Mouse (Mus musculus) heart, adult 2 months (tissue): Measurements from ENCODE around the gene Nploc4. TPM values are rescaled to one million over a fixed set of nuclear protein-coding genes. Genes with fewer than 3 reads are reported as not detected.
"Not testable (repeated sequence)": the region's sequence is repeated elsewhere in the genome, so short reads cannot be mapped to it uniquely, and the experiment has no call there.

Experiments used
- DNase-seq, 2 experiments: peaks; one replicate each; pipeline ENCODE4 v3.0.0; 2021
- H3K27ac ChIP-seq: fragments of 200-600 bp; 2 replicates; pipeline ENCODE4 v1.8.1; 2022
- H3K27me3 ChIP-seq: fragments of 200-500 bp; 2 replicates; pipeline ENCODE4 v1.6.1; 2012; ENCODE audit warnings: mild to moderate bottlenecking, low read length, inconsistent platforms, mixed read lengths; ENCODE audit not compliant: control insufficient read depth, insufficient read depth
- H3K36me3 ChIP-seq: fragments of 200-500 bp; 2 replicates; pipeline ENCODE4 v1.6.1; 2012; ENCODE audit warnings: low read length, inconsistent platforms; ENCODE audit not compliant: control insufficient read depth, insufficient read depth
- H3K4me1 ChIP-seq: fragments of 200-500 bp; 2 replicates; pipeline ENCODE4 v1.6.1; 2011; ENCODE audit warnings: low read length; ENCODE audit not compliant: control insufficient read depth, insufficient read depth
- H3K4me3 ChIP-seq: fragments of 200-600 bp; 2 replicates; pipeline ENCODE4 v1.8.1; 2022
- H3K79me2 ChIP-seq: fragments of 200-500 bp; replicated peaks from 2 replicates; pipeline ENCODE4 v1.6.1; 2012; ENCODE audit warnings: mild to moderate bottlenecking, inconsistent platforms, low read length, moderate library complexity, mixed read lengths; ENCODE audit not compliant: control insufficient read depth, insufficient read depth
- H3K9ac ChIP-seq: fragments of 200-500 bp; 2 replicates; pipeline ENCODE4 v1.6.1; 2012; ENCODE audit warnings: low read depth, mild to moderate bottlenecking, control low read depth, inconsistent platforms, low read length, mixed read lengths
- CTCF ChIP-seq: fragments of 200-600 bp; IDR thresholded peaks from 2 replicates; pipeline ENCODE4 v1.8.1; 2022; ENCODE audit warnings: antibody characterized with exemption, mild to moderate bottlenecking, moderate library complexity
- EP300 ChIP-seq: fragments of 200-500 bp; IDR thresholded peaks from 2 replicates; pipeline ENCODE4 v1.6.1; 2011; ENCODE audit warnings: low read depth, low read length, control low read depth; ENCODE audit not compliant: insufficient read depth
- POLR2A ChIP-seq: fragments of 200-500 bp; IDR thresholded peaks from 2 replicates; pipeline ENCODE4 v1.6.1; 2011; ENCODE audit warnings: mild to moderate bottlenecking, low read depth, low read length, control low read depth; ENCODE audit not compliant: insufficient read depth
- WGBS: fragments of 180-500 bp; shearing (Covaris S2); methylation state at CpG from one replicate; pipeline ENCODE4 v1.1.7; 2018; 5-methylcytosine and 5-hydroxymethylcytosine counted together
- intact Hi-C: fragments of 180-260 bp; cut with DNase I; formaldehyde crosslinking; loops from one replicate; pipeline ENCODE4 v1.15.1; 2025
- polyA plus RNA-seq: library from polyadenylated mRNA; depleted of rRNA; stranded (reverse); fragments of >200 nt; gene quantifications from 2 replicates; pipeline ENCODE4 v1.2.3, GENCODE M21; 2012
- total RNA-seq, 2 experiments: library from RNA; stranded (reverse); gene quantifications; 2 replicates each; pipeline ENCODE4 v1.2.3; 2021

The Nploc4 gene
- total and polyA plus RNA-seq, 3 experiments: 36.6 to 58.4 (median 54.8) TPM

DNA sequence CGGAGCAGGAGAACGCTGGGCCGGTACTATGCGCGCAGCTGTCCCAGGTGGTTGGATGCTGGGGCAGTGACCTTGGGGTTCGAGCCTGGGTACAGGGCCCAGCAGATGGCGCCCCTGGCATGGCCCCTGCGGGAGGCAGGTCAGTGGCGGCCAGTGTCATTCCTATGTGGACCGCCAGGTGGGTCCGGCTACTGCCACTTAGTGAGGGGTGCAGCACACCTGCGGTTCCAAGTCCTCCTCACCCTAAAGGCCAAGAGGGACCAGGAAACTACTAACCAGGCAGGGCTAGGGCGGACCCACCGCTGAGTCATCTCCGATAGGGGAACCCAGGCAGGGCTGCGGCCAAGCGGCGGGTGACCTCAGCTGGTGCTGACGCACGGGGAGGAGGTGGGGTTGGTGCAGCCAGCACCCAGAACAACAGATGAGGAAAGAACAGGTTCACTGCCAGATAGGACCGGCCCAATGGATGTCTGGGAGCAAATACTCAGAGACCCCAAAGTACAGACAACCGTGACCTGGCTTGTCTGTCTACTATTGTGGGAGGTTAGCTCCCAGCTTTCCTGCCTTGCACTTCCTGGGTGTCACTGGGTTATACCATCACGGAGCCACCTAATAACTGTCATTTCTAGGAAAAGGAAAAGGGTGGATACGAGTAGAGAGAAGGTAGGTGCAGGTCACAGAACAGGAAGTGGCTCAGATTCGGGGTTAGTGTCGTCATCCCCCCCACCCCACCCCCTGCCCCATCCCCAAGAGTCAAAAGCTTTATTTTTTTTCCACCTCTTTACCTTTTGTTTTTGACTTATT is 83.8 kb downstream of the Nploc4 start:
- 10% methylated on average over 26 of the region's 26 CpGs for WGBS
- no peaks in the 10 kb centered on the region for H3K27me3 ChIP-seq
- no peaks in the 10 kb centered on the region for H3K36me3 ChIP-seq
- peak overlapping the region; percentile 79 for H3K27ac ChIP-seq
- intact Hi-C loops: loop anchor here (1.0 to 5.0 kb wide), 4 partner anchors 15 to 166 kb away; no protein-coding TSS in a partner anchor
- H3K4me3 ChIP-seq: peak overlapping the region; percentile 35
- peaks cover 16% of the 10 kb centered on the region for H3K4me1 ChIP-seq
- peak overlapping the region; percentile 57 for H3K9ac ChIP-seq
- TF ChIP-seq POLR2A: peak; percentile 49
- TF ChIP-seq CTCF: peak; percentile 87
- TF ChIP-seq EP300: peak; percentile 44
- no peaks in the 10 kb centered on the region for H3K79me2 ChIP-seq
- DNase-seq: peak; percentile 91 to 93

DNA sequence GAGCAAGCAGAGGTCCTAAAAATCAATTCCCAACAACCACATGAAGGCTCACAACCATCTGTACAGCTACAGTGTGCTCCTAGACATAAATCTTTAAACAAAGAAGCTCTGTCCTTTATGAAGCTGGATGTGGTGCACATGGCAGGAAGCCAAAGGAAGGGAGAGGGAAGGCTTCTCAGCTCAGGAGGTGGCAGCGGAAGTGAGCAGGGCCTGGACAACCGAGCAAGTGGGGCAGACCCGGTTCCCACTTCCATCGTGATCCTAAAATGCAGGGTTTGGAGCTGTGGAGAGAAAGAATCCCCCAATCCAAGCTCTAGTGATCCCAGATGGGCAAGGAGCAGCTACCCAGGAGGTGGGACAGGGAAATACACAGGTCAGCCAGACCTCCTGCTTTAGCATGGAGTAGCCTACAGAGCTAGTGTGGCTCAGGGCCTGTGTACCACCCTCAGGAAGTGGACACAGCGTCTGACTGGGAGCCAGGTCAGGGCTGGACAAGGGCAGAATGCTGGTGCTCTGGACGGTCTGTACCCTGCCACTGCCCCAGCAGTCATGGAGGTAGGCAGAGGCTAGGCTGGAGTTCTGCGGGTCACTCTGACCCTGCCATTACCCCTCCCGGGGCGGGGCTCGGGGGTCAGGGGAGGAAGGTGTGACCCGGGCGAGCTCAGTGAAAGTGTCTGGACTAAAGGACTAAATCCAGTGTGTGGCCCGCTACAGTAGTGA is 84.8 kb downstream of the Nploc4 start:
- H3K27me3 ChIP-seq: no peaks in the 10 kb centered on the region
- peaks cover 16% of the 10 kb centered on the region for H3K4me1 ChIP-seq
- intact Hi-C loops: loop anchor here (1.0 to 5.0 kb wide), 3 partner anchors 24 to 165 kb away; no protein-coding TSS in a partner anchor
- peak overlapping the region; percentile 79 for H3K27ac ChIP-seq
- DNase-seq: peak; percentile 44 to 55
- 0 out of 2 replicates have a peak overlapping the region, but pooled peaks have one; percentile 0 for H3K9ac ChIP-seq
- H3K36me3 ChIP-seq: no peaks in the 10 kb centered on the region
- H3K4me3 ChIP-seq: no peak overlapping the region
- peaks cover 3% of the 10 kb centered on the region for H3K79me2 ChIP-seq
- TF ChIP-seq CTCF (no peak), EP300 (no peak), POLR2A (no peak)
- whole genome bisulfite sequencing: 34% methylated on average over 13 of the region's 13 CpGs

DNA sequence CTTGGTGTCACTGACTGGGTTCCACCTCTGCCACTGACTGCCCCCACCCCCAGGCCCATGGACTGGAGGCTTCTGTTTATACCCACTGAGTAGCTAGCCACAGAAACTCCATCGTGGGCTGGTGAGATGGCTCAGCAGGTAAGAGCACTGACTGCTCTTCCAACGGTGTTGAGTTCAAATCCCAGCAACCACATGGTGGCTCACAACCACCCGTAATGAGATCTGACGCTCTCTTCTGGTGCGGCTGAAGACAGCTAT is 85.5 kb downstream of the Nploc4 start:
- not testable (repeated sequence) for H3K4me3 ChIP-seq
- peaks cover 16% of the 10 kb centered on the region for H3K4me1 ChIP-seq

DNA sequence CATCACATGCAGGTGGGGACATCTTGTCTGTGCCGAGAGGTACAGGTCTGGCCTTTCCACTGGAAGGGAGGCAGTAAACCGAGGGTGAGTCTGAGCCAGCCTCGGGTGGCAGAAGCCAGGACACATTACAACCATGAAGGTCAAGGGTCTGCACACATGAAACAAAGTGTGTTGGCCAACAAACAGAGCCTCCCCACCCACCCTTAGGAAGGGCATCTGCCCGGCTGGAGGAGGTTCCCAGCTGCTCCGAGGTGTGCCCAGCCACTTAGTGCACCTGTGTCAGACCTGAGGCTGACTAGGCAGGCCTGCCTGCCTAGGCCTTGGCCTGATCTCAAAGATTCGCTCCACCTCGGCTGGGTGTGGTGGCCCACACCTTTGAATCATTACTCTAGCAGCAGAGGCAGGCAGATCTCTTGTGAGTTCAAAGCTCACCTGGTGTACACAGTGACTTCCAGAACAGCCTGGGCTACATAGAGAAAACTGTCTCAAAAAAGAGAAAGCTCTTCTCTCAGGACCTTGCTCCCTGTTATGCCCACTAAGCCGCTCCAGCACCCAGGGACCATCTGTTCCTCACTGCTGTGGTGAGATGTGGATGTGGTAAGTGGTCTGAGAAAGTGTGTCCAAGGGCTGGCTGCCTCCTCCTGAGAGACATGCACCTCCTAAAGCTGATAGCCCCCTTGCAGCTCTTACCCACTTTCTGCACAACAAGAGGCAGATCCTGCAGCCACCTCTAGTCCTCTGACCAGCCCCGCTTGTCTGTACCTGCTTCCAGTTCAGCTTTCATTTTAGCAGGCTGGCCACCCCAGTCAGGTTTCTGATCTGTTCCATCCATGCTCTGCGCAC is 86.0 kb downstream of the Nploc4 start:
- peaks cover 3% of the 10 kb centered on the region for H3K79me2 ChIP-seq
- intact Hi-C loops: loop anchor here (2.0 to 5.0 kb wide), 2 partner anchors 25 to 164 kb away; no protein-coding TSS in a partner anchor
- H3K36me3 ChIP-seq: no peaks in the 10 kb centered on the region
- H3K4me1 ChIP-seq: peaks cover 16% of the 10 kb centered on the region
- H3K27ac ChIP-seq: peak overlapping the region; percentile 100
- H3K4me3 ChIP-seq: no peak overlapping the region; the same call in 1 of the 2 replicates
- 83% methylated on average over 10 of the region's 10 CpGs for WGBS
- no peak overlapping the region for H3K9ac ChIP-seq
- no peaks in the 10 kb centered on the region for H3K27me3 ChIP-seq
- peak; percentile 29 to 34 for DNase-seq
- TF ChIP-seq EP300 (no peak), CTCF (no peak)

More for the DNA sequence above, 85.5 kb downstream of the Nploc4 start:
- intact Hi-C loops: loop anchor here (2.0 to 5.0 kb wide), 2 partner anchors 25 to 165 kb away; no protein-coding TSS in a partner anchor
- 92% methylated on average over 5 of the region's 5 CpGs for WGBS
- H3K9ac ChIP-seq, H3K36me3 ChIP-seq, H3K79me2 ChIP-seq, H3K27ac ChIP-seq, H3K27me3 ChIP-seq, DNase-seq: not testable (repeated sequence)

DNA sequence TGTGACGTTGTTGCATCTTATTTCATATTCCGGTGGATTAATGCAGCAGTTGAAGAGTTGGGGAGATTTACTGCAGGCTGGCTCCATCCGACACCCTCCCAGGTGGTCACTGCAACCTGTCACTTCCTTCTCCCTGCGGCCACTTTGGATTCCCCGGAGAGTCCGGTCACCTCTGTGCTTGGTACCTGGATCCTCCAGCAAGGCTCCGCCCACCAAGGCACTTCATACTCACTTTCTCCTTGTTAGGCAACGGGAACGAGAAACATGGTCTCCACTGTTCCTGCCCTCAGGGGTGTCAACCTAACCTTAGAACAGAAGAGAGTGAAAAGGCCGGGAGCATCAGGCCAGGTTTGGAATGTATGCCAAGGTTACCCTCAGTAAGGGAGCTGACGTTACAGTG is 86.8 kb downstream of the Nploc4 start:
- H3K4me3 ChIP-seq: peak overlapping the region; percentile 98
- peak overlapping the region; percentile 47 for H3K9ac ChIP-seq
- 11% methylated on average over 11 of the region's 11 CpGs for WGBS
- peak overlapping the region; percentile 100 for H3K27ac ChIP-seq
- H3K79me2 ChIP-seq: peaks cover 3% of the 10 kb centered on the region
- intact Hi-C loops: loop anchor here (5.0 kb wide), 1 partner anchor 163 kb away; no protein-coding TSS in a partner anchor
- no peaks in the 10 kb centered on the region for H3K36me3 ChIP-seq
- TF ChIP-seq CTCF: no peak
- no peak for TF ChIP-seq EP300
- no peak for TF ChIP-seq POLR2A
- H3K27me3 ChIP-seq: no peaks in the 10 kb centered on the region
- peak; percentile 60 to 61 for DNase-seq
- H3K4me1 ChIP-seq: peaks cover 16% of the 10 kb centered on the region
